Mouse (Mus musculus) C3H10T1/2 (cell line): ENCODE measurements around the gene Tas2r119. TPM values are rescaled to one million over a fixed set of nuclear protein-coding genes. Genes with fewer than 3 reads are reported as not detected.

Source experiments
- polyA plus RNA-seq, 2 experiments: library from polyadenylated mRNA; unstranded; fragments of >200 nt; fragmentation: generic; extraction: Trizol; gene quantifications; one replicate each; pipeline ENCODE4 v1.2.1; 2012; ENCODE audit warnings: missing spikeins in 2 of 2

Gene Tas2r119
- not detected for polyA plus RNA-seq

GRCm38 (mm10) chr15:32176989-32177388 is at the start of gene Tas2r119:
TSS of gene Tas2r119 (plus strand) at chr15:32177289.

Other genes starting within 250 kb of the Tas2r119 start
- gene Sema5a, start 67.5 kb downstream of the Tas2r119 start, polyA plus RNA-seq, result 1 to 10 TPM; 1.3 to 3.0 TPM